Mouse (Mus musculus): ENCODE measurements around the gene Cdk10. TPM values are rescaled to one million over a fixed set of nuclear protein-coding genes. Genes with fewer than 3 reads are reported as not detected.

Cdk10 gene
- polyA plus RNA-seq (2015; fragmentation: Nextera tagmentation; extraction: Ambion mirVana): 11.7 and 13.6 TPM in 2 replicates

DNA sequence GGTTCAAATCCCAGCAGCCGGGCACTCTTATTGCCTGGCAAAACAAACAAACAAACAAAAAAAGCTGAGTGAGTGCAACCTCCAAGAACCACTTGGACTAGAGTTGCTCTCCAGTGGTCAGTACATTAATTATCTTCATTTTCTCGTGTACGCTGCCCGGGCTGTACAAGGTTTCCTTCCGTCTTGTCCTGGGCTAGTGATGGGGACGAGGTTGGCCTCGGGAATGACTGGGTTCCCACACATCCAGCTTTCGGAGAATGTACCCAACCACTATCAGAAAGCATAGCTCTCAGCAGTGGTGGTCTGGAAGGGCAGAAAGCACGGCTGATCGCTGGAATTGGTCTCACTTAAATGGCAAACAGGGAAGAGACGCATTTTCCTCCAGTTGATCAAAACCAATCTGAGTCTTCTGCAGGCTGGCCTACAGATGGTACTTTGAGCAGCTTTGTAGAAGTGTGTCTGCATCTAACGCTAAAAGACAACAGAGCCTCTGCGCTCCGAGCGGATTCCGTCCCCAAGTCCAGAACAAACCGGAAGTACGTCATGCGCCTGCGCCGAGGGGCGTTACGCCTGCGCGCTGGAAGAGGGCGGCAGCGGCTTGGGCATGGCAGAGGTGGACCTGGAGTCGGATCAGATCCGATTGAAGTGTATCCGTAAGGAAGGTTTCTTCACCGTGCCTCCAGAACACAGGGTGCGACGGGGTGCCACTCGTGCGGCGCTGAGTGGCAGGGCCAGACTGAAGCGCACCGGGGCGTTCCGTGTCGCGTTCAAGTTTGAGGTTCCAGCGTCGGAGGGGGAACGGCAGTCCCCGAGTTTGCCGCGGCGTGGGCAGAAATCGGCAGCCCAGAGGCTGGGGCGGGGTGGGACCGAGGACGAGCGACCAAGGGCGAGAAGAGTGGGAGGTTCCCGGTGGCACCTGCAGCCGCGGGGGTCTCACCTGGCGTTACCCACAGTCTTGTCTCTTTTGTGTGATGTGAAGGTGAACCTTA, at the start of gene Cdk10:
Gene Cdk10, plus strand, starts transcription at position 565 of the 989 bp plus-strand sequence.

GRCm38 (mm10) chr8:123185566-123186409, 38.9 kb upstream of the Cdk10 start, which contains the start of gene Dpep1:
Gene Dpep1, plus strand, starts transcription at chr8:123186242.

GRCm38 (mm10) chr8:123212321-123213117, 12.1 kb upstream of the Cdk10 start, which contains the start of the genes Chmp1a and Spata33:
Gene Chmp1a, minus strand, starts transcription at chr8:123212763.
Gene Spata33, plus strand, starts transcription at chr8:123212832.

DNA sequence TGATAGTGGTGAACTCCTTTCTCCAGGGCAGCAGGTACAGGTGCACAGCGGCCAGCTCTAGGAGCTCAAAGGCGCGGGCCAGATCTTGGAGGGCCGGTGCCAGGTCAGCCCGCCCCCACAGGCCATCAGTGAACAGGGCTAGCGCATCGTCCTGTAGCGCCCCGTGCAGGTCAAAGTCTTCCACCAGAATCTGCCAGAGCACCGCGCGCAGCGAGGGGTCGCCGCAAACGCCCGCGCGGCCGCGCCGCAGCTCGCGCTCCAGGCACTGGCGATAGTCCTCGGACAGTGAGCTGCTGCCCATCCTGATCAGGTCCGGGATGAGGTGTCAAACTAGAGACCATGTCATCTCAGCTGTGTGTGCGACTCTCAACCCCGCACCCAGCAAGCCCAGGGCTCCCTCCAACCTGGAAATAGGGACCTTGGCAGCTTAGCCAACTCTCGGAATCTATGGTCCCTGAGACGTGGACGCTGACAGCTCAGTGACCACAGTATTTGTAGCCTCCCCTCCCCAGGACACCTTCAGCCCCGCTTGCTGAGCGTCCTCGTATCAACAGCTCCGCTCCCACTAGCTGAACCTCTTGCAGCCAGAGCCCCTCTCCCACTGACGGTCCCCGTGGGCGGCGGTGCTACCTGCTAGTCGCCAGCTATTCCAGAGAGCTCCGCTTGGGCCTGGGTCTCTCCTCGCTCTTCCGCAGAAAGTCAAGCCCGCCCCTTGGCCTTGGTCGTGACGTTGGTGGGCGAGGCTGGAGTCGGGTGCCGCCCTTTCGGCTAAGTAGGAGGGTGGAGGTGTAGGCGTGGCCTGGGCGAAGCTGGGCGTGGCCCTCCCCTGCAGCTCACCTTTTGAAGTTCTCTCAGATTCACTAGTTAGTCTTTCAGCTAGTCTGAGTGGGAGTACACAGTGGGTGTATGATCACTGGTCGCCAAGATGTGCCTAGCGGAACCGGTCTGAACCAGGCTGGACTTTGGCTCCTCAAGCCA, 11.2 kb downstream of the Cdk10 start, which contains the start of gene Spata2l:
Gene Spata2l, minus strand, starts transcription at position 714 of the 978 bp plus-strand sequence.

GRCm38 (mm10) chr8:123254099-123254885, 29.6 kb downstream of the Cdk10 start, which contains the start of the genes Zfp276 and Vps9d1:
Gene Zfp276, plus strand, starts transcription at chr8:123254195.
Gene Vps9d1, minus strand, starts transcription at chr8:123254348.

Other genes starting within 250 kb of the Cdk10 start
- gene Ankrd11, start 182.6 kb upstream of the Cdk10 start, polyA plus RNA-seq (2015; fragmentation: Nextera tagmentation; extraction: Ambion mirVana): 32.8 and 35.7 TPM in 2 replicates
- gene Spg7, start 161.9 kb upstream of the Cdk10 start, polyA plus RNA-seq (2015; fragmentation: Nextera tagmentation; extraction: Ambion mirVana): 44.5 and 46.9 TPM in 2 replicates
- gene Rpl13, start 122.5 kb upstream of the Cdk10 start, polyA plus RNA-seq (2015; fragmentation: Nextera tagmentation; extraction: Ambion mirVana): 1,136 and 1,218 TPM in 2 replicates
- gene Cpne7, start 107.5 kb upstream of the Cdk10 start, polyA plus RNA-seq (2015; fragmentation: Nextera tagmentation; extraction: Ambion mirVana): 0.89 and 1.0 TPM in 2 replicates
- gene Sult5a1, start 66.5 kb upstream of the Cdk10 start, polyA plus RNA-seq (2015; fragmentation: Nextera tagmentation; extraction: Ambion mirVana): 13.2 and 13.3 TPM in 2 replicates
- gene Dpep1, start 38.6 kb upstream of the Cdk10 start, polyA plus RNA-seq (2015; fragmentation: Nextera tagmentation; extraction: Ambion mirVana): 14.2 and 14.8 TPM in 2 replicates
- gene Chmp1a, start 12.1 kb upstream of the Cdk10 start, polyA plus RNA-seq (2015; fragmentation: Nextera tagmentation; extraction: Ambion mirVana): 76.6 and 84.8 TPM in 2 replicates
- 1.2 and 1.4 TPM in 2 replicates for gene Spata33, start 12.0 kb upstream of the Cdk10 start, polyA plus RNA-seq (2015; fragmentation: Nextera tagmentation; extraction: Ambion mirVana)
- gene Spata2l, start 11.4 kb downstream of the Cdk10 start, polyA plus RNA-seq (2015; fragmentation: Nextera tagmentation; extraction: Ambion mirVana): 1.3 and 1.6 TPM in 2 replicates
- gene Zfp276, start 29.4 kb downstream of the Cdk10 start, polyA plus RNA-seq (2015; fragmentation: Nextera tagmentation; extraction: Ambion mirVana): 8.6 and 9.3 TPM in 2 replicates
- 11.8 and 13.8 TPM in 2 replicates for gene Vps9d1, start 29.5 kb downstream of the Cdk10 start, polyA plus RNA-seq (2015; fragmentation: Nextera tagmentation; extraction: Ambion mirVana)
- gene Fanca, start 93.7 kb downstream of the Cdk10 start, polyA plus RNA-seq (2015; fragmentation: Nextera tagmentation; extraction: Ambion mirVana): 3.5 and 4.5 TPM in 2 replicates
- gene Spire2, start 107.9 kb downstream of the Cdk10 start, polyA plus RNA-seq (2015; fragmentation: Nextera tagmentation; extraction: Ambion mirVana): 0.43 and 0.45 TPM in 2 replicates
- gene Tcf25, start 148.9 kb downstream of the Cdk10 start, polyA plus RNA-seq (2015; fragmentation: Nextera tagmentation; extraction: Ambion mirVana): 124 and 137 TPM in 2 replicates
- not detected in 2 replicates for gene Mc1r, start 182.3 kb downstream of the Cdk10 start, polyA plus RNA-seq (2015; fragmentation: Nextera tagmentation; extraction: Ambion mirVana)
- gene Tubb3, start 186.6 kb downstream of the Cdk10 start, polyA plus RNA-seq (2015; fragmentation: Nextera tagmentation; extraction: Ambion mirVana): 0.19 and 0.33 TPM in 2 replicates
- gene Def8, start 198.7 kb downstream of the Cdk10 start, polyA plus RNA-seq (2015; fragmentation: Nextera tagmentation; extraction: Ambion mirVana): 15.8 and 18.1 TPM in 2 replicates